Mouse (Mus musculus): ENCODE results near the gene Znrf3.

- no peak for TF ChIP-seq CTCF (IDR thresholded peaks at IDR 0.05; ENCODE audit: extremely low read depth, insufficient read depth, insufficient read length, insufficient replicate concordance)
- TF ChIP-seq POLR2A (IDR thresholded peaks at IDR 0.05; ENCODE audit: low read depth, low read length): no peak
Observed at GRCm38 (mm10) chr11:5390969-5391831, 53.4 kb downstream of the Znrf3 start.
